Mouse (Mus musculus): ENCODE results near the gene Lrrc8e.
A peak's percentile ranks its signal among the peaks of the same experiment; 100 is the strongest.

The Lrrc8e gene

GRCm38 (mm10) chr8:4226739-4227347 lies at the start of gene Lrrc8e:
Lrrc8e (plus strand) TSS chr8:4226827.
- peak in 1 of 2 experiments; percentile 10 for DNase-seq

GRCm38 (mm10) chr8:4183409-4183808 lies 43.2 kb upstream of the Lrrc8e start:
- DNase-seq: no peak

GRCm38 (mm10) chr8:4186151-4186550 lies 40.5 kb upstream of the Lrrc8e start:
- no peak for DNase-seq

GRCm38 (mm10) chr8:4188605-4189004 lies 38.0 kb upstream of the Lrrc8e start:
- no peak for DNase-seq

GRCm38 (mm10) chr8:4189031-4189722 lies 37.5 kb upstream of the Lrrc8e start:
- DNase-seq: no peak

GRCm38 (mm10) chr8:4192305-4192704 lies 34.3 kb upstream of the Lrrc8e start:
- no peak for DNase-seq

GRCm38 (mm10) chr8:4192807-4193587 lies 33.6 kb upstream of the Lrrc8e start:
- peak; percentile 91 to 95 for DNase-seq

- no peak for DNase-seq
These were observed 33.1 kb upstream of the Lrrc8e start for GRCm38 (mm10) chr8:4193588-4193894.

- DNase-seq: no peak
These were observed 25.3 kb upstream of the Lrrc8e start for GRCm38 (mm10) chr8:4201321-4201720.

GRCm38 (mm10) chr8:4205246-4206123 lies 21.1 kb upstream of the Lrrc8e start:
- DNase-seq: peak in 1 of 2 experiments; percentile 16

- DNase-seq: peak; percentile 62 to 66
These were observed 20.2 kb upstream of the Lrrc8e start for GRCm38 (mm10) chr8:4206182-4207015.

GRCm38 (mm10) chr8:4207016-4207350 lies 19.6 kb upstream of the Lrrc8e start:
- DNase-seq: no peak

- DNase-seq: no peak
These were observed 15.5 kb upstream of the Lrrc8e start for GRCm38 (mm10) chr8:4211097-4211496.

GRCm38 (mm10) chr8:4212809-4213209 lies 13.8 kb upstream of the Lrrc8e start:
- DNase-seq: peak; percentile 35 to 40

- peak in 1 of 2 experiments; percentile 42 for DNase-seq
These were observed 13.2 kb upstream of the Lrrc8e start for GRCm38 (mm10) chr8:4213210-4214005.

- no peak for DNase-seq
These were observed 12.3 kb upstream of the Lrrc8e start for GRCm38 (mm10) chr8:4214006-4214980.

- DNase-seq: peak in 1 of 2 experiments; percentile 44
These were observed 10.3 kb upstream of the Lrrc8e start for GRCm38 (mm10) chr8:4216296-4216695.

GRCm38 (mm10) chr8:4216791-4217621 lies 9.6 kb upstream of the Lrrc8e start, which contains the start of gene Prr36:
Prr36 (minus strand) TSS chr8:4217459.
- DNase-seq: peak; percentile 78 to 79

GRCm38 (mm10) chr8:4219617-4220016 lies 7.0 kb upstream of the Lrrc8e start:
- no peak for DNase-seq
